Mouse (Mus musculus) c-Kit-positive CD71-negative TER-119-negative erythroid progenitor cells, embryonic 14.5 days (primary cell): ENCODE data around the gene Gm16253.

ENCODE experiments used
- DNase-seq: peaks from one replicate; pipeline ENCODE4 v3.0.0-alpha.2; 2013; ENCODE audit warnings: low read depth

The Gm16253 gene

DNA sequence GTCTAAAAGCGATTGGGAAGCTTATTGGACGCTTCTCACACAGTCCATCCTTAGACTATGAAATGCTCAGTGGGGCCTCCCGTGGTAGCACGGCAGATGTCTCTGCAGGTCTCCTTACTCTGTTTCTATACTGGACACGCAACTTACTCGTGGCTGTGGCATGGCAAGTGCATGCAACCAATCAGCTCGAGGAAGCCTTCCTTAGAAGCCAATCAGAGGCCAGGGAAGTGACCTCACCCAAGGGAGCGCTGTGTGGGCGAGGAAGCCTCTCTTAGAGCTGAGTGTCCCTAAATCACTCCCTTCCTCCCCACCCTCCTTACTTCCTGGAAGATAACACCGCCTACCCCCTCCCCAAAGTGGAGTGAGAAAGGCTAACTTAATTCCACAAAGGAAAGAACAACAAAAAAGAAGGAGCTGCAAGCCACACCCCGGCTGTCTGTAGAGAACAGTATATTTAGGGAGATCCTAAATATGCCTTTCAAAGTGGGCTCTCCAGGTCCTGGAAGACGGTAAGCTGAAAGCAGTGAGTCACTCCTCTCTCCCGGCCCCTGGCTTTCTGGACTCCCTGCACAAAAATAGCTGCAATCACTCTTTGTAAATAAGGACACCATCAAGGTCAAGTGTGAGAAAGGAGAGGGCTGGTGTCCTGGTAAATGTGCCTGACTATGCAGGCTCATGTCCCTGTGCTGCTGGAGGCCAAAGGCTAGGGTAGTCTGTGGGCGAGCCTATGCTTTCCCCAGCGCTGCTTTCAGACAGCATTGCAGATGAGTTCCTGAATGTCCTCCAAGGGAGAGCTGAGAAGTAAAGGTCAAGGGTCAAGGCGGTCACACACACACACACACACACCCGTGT lies at the start of gene Gm16253:
TSS of gene Gm16253 (plus strand) at position 295 of the 852 bp plus-strand sequence.
- DNase-seq: peak; percentile 87

DNA sequence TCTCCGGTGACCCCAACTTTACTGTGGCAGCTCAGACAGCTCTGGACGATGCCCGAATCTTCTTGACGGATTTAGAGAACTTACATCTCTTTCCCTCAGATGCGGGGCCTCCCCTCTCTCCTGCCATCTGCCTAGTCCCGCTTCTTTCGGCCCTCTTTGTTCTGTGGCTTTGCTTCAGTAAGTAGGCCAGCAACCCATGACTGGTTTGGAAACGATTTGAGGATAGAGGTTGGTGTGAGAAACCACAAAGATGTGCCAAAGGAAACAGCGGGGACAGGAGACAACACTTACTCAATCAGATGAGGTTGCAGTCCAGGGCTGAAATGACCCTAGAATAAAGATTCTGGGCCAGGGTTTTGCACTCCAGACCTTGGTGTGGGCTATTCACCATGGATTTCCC lies 48.3 kb upstream of the Gm16253 start:
- DNase-seq: no peak

DNA sequence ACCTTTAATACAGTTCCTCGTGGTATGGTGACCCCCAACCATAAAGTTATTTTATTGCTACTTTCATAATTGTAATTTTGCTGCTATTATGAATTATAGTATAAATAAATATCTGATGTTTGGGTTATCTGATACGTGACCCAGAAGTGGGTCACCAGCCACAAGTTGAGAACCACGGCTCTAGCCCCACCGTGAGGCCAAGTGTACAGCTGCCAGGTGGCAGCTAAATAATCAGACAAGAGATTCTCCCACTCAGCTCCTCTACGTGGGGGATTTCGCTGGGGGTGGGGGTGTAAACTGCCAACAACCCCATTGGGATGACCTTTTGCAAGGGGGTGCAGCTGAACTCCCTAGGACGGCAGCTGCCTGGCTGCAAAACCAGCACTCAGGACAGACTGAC lies 44.7 kb upstream of the Gm16253 start:
- DNase-seq: no peak

DNA sequence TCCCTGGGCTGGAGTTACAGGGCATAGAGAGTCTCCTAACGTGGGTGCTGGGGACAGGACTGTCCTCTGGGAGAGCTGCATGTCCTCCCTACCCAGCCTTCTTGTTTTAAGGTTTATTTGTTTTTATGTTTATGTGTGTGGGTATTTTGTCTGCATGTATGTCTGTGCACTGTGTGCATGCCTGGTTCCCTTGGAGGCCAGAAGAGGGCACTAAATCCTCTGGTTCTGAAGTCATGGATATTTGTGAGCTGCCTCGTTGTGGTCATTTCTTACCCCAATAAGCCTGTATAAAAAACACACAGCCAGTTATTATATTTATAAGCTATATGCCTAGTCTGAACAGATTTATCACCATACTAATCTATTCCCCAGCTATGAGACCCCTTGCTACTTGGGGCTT lies 42.5 kb upstream of the Gm16253 start:
- no peak for DNase-seq

DNA sequence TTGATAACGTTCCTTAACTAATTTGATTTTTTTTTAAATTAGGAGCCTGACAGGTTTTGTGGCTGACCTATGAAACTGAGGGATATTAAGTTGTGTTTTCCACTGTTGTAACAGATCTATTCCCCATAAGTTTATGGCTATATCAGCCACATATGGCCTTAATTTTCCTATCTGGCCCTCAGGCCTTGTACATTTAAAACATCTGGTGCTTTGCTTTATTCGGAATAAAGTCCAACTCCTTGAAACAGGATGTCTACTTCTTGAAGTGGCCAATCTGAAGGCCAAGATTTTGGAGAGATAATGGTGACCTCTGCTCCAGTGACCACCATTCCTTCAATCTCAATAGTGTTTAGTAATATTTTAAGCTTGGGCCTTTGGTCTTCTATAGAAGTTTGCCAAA lies 37.5 kb upstream of the Gm16253 start:
- no peak for DNase-seq

DNA sequence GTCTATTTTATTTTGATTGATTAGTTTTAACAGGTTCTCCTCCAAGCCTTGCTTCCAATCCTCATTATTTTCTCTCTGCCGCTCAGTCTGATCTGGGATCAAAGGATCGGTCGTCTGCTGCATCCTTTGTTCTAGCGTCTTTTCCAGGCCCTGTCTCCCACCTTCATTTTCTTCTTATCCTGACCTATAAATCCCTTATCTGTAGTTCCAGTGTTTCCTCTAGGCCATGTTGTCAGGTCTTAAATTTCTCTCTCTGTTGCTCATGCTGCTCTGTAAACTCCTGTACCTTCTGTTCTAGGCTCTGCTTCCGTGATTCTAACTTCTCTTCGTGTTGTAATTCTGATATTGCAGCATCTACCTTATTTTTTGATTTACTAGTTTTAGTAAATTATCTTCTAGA lies 36.0 kb upstream of the Gm16253 start:
- DNase-seq: no peak

DNA sequence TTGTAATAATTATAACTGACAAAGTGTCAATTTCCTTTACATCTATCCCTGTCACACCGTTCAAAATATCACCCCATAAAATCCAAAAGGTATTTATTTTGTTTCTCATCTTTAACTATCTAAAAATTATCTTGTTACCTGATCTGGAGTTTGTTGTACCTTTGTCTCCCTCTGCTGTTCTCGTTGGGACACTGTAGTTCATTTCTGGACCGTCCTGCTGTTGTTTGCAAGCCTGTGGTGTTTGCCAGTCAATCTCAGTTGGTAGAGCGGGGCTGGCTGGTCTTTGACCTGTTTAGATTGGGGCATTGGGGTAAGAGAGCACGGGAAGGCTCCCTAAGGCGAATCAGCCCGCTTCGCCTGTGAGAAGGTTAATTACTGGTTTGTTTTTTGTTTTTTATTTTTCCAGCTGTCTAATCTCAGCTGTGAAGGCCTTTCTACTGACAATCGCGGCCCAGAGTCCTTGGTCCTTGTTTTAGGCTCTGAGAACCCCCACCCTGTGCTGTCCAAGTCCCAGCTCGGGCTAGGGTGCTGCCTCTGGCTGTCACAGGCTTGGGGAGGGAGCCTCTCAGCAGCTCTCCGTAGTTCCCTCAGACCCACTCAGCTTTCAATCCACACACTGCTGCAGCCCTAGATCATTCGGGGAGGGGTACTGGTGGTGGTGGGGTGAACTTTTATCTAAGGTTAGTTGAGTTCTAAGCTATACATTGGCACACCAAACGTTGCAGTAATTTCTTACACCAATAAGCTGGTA lies 35.3 kb upstream of the Gm16253 start:
- no peak for DNase-seq

DNA sequence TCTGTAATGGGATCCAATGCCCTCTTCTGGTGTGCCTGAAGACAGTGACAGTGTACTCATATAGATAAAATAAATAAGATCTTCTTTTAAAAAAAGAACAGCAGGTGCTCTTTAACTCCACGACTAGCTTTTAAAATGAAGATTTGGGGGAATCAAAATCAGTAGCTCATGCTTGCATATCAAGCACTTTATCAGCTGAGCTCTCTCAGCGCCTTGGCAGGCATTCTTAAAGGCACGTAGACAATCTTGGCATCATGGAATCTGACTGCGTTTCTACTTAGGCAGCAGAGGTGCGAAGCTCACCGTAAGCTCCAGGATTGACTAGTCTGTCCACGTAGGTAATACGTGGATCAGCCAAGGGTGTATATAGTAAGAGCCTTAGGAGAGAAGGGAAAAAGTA lies 34.2 kb upstream of the Gm16253 start:
- DNase-seq: no peak

DNA sequence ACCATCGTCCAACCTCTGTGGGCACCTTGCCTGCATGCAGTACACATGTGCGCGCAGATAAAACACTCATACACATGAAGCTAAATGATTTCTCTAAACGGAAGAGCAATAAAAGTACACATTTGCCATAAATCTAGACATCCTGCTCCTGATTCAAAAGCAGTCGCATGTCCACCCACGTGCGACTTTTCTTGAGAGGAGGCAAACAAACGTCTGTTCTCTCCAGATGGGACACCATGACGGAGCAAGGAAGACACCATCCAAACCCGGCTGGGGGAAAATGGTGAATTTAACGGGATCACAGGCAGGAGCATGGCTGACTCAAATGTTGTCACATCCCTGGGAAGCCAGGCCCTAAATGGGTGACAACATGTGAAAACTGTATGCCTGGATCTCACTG lies 33.4 kb upstream of the Gm16253 start:
- no peak for DNase-seq

DNA sequence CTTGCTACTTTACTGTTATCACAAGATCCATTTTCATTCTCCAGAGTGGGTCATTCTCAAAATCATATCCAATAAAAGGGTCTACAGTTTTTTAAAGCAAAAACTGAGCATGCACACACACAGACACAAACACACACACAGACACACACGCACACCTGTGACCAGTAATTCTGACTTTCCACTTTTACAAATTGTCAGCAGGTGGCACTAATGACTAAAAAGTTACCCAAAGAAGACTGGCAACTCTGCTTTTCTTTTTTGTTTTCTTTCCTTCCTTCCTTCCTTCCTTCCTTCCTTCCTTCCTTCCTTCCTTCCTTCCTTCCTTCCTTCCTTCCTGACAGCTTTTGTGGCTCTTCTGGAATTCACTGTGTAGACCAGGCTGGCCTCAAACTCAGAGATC lies 31.2 kb upstream of the Gm16253 start:
- no peak for DNase-seq

DNA sequence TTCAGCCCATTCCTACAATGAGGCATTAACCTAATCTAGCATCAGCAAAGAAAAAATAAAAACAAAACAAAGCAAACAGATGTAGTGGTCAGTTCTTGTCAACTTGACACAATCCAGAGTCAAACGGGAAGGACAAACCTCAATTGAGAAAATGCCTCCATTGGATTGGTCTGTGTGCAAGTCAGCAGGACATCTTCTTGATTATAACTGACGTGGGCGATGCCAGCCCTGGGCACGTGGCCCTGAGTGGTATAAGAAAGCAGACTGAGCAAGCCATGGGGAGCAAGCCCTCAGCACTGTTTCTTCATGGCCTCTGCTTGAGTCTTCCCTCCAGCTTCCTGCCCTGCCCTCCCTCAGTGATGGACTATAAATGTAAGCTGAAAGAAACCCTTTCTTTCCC lies 29.9 kb upstream of the Gm16253 start:
- no peak for DNase-seq

DNA sequence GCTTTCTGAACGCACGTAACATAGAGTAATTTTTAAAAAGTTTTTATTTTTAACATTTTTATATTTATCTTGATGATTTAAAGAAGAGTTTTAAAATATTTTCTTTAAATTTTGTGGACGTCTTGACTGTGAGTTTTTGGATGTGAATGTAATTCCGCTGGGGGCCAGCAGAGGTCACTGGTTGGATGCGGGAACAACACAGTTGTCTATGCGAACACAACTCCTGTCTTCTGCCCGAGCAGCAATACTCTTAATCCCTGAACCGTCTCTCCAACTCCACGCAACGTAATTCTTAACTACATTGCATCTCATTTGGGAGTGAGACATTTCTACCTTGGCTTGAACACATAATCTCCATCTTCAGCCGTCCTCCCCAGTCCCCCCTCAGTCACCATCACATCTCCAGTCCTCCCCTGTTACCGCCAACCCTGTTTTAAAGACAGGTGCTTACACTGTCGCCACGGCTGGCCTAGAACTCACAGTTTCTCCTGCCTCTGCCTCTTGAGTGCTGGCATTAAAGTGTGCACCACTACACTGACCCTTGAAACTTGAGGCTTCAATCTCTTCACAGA lies 29.3 kb upstream of the Gm16253 start:
- peak; percentile 62 for DNase-seq

DNA sequence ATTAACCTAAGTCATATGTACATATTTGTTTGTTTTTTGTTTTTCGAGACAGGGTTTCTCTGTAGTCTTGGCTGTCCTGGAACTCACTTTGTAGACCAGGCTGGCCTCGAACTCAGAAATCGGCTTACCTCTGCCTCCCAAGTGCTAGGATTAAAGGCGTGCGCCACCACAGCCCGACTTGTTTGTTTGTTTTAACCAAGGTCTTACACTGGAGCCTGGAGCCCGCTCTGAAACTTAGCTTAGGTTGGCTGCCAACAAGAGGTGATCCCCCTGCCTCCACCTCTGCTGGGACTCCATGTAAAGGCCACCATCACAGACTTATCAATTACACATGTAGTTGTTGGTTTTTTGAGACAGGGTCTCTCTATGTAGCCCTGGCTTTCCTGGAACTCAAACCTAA lies 28.0 kb upstream of the Gm16253 start:
- DNase-seq: no peak

DNA sequence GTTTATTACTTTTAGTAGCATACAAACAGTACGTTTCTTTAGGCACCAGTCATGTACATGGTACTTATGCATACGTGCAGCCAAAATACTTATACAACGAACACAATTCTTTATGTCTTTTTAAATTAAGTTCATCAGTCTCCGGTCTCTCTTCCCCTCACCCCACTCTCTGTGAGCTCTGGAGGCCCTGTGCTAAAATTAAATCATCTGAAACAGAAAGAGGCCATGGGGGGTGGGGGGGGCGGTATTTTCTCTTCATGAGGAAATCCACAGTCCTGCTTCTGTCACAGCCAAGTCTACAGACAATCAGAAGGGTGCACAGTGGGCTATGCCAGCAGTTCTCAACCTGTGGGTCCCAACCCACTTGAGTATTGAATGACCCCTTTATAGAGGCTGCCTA lies 27.4 kb upstream of the Gm16253 start:
- DNase-seq: no peak

DNA sequence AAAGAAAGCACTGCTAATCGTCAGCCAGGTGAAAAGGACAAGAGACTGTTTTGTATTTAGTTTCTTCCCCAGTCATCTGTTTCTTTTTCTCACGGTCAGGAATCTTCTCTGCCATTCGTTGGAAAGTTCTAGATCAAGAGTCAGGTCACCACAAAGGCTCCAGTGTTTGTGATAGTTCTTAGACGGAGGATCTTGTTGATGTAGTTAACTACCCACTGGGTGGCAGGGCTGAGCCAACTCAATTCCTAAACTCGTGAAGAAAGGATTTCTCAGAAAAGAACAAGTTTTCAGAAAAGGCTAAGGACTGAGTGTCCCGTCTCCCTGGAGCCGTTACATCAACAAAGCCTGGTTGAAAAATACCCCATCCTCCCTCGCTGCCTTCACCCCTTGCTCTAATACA lies 25.6 kb upstream of the Gm16253 start:
- DNase-seq: no peak

DNA sequence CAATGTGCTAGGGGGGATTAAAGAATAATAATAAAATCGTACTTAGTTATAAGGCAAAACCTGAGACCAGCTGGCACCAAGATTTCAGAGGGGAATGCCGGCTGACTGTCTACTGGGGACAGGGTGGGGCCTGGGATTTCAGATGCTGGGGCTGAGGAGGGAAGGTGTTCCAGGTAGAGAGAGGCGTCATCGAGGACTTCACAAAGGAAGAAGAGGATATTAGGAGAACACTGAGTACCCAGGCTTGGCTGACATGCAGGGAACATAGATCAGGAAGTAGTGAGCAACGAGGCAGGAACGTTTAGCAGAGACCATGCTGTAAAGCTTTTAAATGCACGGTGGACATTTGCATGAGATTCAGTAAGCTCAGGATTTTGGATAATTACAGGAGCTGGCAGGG lies 24.9 kb upstream of the Gm16253 start:
- no peak for DNase-seq

DNA sequence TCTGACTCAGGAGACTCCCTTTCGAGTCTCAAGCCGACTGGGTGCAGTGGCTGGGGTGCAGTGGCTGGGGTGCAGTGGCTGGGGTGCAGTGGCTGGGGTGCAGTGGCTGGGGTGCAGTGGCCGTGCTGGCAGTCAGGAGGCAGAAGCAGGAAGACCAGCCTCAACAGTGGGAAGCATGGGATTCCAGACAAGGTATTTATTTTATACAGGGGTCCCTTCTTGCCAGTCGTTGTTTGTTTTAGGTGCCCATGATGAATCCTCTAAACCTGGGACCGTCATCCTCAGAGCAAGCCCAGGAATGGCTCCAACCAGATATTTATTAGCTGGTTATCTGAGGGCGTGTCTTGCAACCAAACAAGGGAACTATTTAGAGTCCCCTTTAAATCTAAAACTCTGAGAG lies 23.2 kb upstream of the Gm16253 start:
- DNase-seq: no peak

DNA sequence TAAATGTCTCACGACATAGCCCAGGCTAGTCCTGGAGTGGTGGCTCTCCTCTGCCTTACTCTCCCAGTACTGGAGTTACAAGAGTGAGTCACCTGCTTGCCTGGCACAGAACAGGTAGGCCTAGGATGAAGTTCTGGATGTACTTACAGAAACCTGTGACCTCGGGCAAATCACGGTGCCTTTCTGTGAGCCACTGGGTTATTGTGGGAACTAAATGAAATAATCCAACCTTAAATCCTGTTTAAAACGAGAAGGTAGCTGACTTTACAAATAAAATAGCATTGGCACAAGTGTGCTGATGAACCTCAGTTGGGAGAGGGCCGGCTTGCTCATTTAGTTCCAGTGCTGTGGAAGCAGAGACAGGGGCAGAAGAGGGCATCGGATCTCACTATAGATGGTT lies 22.5 kb upstream of the Gm16253 start:
- no peak for DNase-seq

DNA sequence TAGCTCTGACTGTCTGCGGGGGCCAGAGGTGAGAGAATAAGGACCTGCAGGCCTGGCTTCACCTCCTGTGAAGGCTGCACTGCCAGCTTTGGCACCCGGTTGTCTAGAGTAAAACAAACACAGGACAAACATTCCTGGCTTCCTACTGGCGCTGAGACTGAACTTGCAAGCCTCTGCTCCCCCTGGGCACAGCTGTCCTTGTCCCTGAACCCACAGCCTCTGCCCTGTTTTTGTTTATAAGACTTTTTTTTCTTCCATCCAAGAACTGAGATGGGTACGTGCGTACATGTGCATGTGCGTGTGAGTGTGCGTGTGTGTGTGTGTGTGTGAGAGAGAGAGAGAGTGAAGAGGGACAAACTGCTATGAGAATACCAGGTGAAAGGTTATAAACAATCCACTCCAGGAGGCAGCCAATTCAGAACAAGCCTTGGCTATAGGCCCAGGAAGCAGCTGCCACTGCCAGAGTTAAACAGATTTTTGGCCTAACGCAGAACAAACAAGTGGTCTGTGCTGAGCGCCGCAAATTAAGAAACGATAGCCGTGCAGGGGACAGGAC lies 21.7 kb upstream of the Gm16253 start:
- DNase-seq: no peak

DNA sequence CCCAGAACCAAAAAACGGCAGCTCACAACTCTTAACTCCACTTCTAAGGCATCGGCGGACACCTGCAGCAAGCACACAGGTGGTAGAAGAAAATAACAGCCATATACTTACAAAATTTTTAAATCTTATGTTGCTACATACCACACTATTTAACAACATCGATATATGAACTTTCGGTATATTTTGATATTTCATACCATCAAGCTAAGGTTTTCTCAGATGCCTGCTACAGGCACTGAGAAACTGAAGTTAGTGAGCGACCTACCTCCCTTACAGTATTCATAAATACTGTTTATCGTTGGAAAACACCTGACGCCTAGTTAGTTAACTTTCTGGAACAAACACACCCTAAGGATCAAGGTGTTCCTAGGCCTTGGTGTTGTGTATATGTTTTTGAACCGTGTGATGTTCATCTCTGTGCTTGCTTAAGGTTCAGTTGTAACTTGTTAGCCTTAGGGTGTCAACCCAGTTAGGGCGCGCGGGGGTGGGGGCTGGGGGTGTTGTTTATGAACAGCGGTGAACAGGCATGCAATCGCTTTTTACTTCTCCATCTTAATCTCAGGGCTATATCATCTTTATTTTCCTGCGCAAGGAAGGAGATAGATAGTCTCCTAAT lies 20.7 kb upstream of the Gm16253 start:
- DNase-seq: no peak

DNA sequence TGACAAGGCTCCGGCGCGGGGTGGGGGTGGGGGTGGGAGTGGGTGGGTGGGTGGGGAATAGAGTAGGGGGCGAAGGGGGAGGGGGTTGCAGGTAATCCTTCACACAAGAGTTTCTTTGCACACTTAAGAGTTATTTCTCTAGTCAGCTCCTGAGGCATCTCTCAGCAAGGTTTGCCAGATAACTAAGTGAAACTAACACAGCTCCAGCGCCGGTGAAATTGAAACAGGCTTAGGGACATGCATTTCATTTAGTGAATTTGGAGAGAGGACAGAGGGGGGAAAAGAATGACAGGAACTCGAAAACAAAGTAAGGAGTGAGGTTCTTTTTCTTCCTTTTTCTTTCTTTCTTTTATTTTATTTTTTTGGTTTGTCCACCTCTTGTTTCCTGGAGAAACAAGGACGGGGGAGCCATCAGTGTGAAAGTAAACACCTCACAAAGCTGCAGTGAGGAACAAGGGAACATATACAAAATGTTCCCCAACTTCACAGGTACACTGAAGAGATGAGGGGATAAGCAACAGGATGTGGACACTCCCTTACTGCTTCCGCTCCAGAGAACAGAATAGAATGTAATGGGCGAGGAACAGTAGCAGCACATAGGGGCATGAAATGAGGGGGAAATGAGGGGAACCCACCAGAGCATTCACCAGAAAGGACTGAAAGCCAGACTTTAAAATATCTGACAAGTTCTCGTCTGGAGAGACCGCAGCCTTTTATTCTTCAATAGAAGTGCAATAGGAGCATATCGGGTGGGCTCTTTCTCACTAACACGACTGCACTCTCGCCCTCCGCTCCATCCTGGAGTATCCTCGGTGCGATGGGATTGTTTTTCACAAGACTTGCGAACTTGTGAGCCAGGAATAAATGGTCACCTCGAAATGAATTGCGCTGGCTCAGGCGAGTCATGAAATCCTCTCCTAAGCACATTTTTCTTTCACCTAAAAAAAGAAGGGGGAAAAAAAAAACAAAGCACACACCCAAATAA lies 19.8 kb upstream of the Gm16253 start:
- DNase-seq: no peak
